Mouse (Mus musculus) lung, adult 18-20 months (tissue): ENCODE measurements around the gene Ctnnal1.
"Not testable (repeated sequence)": the region's sequence is repeated elsewhere in the genome, so short reads cannot be mapped to it uniquely, and the experiment has no call there.

Experiments used
- DNase-seq, 2 experiments: peaks; one replicate each; pipeline ENCODE4 v3.0.0; 2022; ENCODE audit warnings: mixed read lengths in 2 of 2

Gene Ctnnal1

DNA sequence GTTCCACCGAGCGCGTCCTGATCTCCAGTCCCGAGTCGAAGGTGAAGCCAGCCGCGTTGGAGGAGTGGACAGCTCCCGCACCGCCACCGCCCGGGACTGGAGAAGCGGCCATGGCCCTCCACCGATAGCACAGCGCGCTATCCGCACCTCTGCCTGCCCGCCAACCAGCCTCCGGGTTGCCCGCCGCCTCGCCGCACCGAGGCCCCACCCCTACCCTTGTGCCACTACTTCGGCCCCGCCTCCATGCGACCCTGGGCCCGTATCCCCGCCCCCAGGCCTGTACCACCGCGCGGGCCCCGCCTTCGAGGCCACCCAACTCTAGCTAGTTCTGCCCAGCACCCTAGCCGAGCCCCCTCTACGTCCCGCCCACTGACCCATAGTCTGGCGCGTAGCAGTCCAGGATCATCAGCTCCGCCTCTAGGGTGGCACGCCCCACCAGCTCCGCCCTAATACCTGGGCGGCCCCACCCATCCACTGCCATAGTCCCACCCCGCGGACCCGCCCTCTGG, at the start of gene Ctnnal1:
TSS of gene Ctnnal1 (minus strand) at position 186 of the 509 bp plus-strand sequence.
- peak; percentile 94 to 96 for DNase-seq

DNA sequence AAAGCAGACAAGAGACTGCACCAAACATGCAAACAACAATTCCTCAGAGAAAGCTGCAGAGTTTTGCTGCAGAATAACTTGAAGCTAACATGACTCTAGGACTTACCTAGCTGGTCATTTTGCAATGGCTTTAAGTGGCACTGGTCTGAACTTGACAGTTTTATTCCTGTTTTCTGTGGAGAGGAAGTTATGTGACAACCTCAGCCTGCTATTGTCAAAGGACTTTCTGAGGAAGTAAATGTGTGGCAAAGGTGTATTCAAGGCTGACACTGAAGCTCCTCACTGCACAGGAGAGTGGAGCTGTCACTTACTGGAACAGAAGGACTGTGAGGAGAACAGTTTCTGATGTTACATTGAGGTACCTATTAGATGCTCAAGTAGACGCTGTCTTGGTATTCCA, 49.8 kb upstream of the Ctnnal1 start:
- no peak for DNase-seq

DNA sequence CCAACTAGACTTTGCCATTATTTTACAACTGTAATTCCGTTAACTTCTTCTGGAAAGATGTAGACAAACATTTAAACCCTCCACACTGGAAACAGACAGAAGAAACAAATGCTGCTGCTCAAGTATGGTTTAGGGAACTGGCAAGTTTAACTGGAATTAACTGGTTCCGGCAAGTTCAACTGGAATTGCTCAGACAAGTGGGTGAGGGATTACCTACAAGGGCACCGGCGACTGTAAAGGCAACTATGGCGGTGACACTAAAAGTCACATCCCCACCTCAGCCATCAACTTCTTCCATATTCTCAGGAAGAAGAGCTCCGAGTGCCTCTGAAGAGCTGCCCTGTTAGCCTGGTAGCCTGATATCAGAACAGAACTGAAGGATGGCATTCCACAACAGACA, 49.4 kb upstream of the Ctnnal1 start:
- DNase-seq: no peak

DNA sequence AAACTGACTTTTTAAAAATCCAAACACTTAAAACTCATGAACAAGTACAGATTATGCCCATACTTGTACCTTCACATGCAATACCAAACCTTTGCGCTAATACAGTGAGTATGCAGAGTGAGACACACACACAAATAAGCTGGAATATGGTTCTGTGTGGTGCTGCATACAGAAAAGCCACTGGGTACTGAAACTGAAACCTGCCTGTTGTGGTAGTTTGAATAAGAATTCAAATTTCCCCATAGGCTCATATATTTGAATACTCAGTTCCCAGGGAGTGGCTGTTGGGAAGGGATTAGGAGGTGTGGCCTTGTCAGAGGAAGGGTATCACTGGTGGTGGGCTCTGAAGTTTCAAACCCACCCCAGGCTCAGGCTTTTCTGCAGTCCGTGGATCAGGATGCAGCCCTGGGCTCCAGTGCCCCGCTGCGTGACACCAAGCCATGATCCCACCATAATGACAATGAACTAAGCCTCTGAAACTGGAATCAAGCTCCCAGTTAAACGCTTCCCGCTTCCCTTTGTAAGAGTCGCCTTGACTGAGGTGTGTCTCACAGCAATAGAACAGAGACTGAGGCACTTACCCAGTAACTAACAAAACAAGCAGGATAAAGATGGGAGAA, 47.5 kb upstream of the Ctnnal1 start:
- DNase-seq: no peak

DNA sequence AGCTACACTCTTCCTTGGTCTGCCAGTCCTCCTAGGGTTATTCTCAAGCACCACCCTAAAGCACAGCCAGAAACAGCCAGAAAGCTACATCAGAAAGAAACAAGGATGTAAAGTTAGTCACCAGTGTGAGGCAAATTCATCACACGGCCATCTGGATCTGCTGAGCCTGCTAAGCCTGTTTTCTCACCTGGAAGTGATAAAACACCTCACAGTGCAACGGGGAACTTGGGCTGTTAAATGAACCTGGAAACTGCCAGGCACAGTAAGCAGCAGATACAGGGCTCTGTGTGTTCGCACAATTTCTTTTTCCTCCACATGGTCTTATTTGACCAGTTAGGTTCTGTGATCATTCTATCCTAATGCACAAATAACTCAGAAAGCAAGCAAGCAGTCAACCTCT, 44.6 kb upstream of the Ctnnal1 start:
- DNase-seq: no peak

DNA sequence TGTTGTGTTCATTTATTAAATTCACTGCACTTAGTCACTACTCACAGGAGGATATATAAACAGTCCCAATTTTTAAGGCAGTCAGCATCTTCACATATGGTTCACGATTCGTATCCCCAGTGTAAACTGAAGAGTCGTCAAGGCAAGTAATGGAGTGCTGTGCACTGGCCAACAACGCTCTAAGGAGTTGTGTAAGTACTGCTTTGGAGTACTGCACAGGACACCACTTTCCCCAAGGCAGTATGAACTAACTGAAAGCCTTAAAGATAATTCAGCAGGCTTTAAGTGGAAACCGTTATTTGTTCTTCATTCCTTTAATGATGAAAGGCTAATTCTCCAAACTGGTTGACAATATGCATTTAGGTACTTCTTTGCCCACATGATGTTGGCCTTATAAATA, 42.7 kb upstream of the Ctnnal1 start:
- DNase-seq: no peak

DNA sequence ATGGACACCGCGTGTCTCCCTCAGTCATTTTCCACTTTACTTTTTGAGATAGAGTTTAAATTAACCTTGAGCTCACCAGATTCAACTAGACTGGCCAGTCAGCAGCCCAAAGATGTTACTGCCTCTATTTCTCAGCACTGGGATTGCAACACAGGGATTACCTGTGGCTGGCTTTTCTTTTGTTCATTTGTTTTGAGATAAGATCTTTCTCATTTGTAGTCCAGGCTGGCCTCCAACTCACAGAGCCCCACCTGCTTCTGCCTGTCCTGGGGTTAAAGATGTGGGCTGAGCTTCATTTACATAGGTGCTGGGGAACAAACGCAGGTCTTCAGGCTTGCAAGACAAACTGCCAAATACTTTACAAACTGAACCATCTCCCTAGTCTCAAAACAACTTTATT, 41.9 kb upstream of the Ctnnal1 start:
- no peak for DNase-seq

DNA sequence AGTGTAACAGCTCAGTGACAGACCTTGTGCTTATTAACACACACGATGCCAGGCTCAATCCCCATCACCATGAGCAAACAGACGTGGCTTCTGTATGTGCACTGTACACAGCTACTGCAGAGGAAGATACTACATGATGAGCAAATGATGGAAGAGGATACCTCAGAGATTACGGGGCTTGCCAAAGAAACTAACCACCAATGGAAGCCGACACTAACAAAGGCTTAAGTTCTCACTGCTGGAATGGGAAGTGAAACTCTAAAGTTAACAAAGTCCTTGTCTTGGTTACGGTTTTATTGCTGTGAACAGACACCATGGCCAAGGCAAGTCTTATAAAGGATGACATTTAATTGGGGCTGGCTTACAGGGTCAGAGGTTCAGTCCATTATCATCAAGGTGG, 40.5 kb upstream of the Ctnnal1 start:
- DNase-seq: no peak

DNA sequence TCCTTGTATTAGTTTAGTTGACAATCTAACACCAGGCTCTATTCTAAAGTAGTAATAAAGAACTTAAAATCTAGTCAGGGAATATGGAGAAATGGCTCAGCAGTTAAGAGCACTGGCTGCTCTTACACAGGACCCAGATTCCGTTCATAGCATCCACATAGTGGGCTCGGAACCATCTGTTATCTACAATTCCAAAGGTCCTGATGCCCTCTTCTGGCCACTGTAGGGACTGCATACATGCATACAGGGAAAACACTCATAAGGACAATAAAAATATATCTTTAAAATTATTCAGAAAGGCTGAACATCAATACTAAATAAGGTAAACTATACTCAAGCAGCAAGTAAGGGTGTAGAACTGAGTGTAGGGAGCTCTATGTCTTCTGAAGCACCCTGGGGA, 36.7 kb upstream of the Ctnnal1 start:
- DNase-seq: no peak

DNA sequence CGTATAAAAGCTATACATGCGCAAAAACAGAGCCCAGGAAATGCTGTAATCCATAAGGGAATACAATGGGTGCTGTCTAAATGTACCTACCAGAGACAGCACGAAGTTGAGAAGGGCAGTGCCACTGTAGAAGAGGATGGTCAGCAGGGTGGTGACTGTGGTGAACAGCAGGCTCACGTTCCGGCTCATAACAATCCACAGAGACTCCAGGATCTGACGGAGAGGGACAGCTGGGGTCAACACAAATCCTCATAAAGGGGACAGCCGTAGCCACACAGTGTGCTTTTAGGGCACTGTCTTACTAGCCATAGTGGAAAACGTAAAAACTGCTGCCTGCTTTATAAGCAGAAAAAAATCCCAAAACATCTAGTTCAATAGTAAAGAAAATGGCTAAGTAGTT, 34.2 kb upstream of the Ctnnal1 start:
- DNase-seq: no peak

DNA sequence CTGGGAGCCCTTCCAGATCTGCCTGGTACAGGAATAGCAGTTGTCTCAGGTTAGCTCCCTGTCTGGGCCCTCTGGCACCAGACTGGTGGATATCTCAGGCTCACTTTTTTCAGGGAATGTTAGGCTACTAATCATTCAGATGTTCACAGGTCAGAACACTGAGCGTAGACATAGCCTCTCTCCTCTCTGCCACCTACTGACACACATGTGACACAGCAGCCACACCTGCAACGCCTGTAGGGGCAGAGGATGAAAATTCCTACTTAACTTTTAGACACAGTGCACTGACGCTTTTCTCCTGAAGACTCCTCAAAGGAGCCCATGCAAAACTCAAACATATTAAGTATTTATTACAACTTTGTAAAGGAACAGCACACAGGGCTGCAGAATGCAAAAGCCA, 32.5 kb upstream of the Ctnnal1 start:
- DNase-seq: no peak

DNA sequence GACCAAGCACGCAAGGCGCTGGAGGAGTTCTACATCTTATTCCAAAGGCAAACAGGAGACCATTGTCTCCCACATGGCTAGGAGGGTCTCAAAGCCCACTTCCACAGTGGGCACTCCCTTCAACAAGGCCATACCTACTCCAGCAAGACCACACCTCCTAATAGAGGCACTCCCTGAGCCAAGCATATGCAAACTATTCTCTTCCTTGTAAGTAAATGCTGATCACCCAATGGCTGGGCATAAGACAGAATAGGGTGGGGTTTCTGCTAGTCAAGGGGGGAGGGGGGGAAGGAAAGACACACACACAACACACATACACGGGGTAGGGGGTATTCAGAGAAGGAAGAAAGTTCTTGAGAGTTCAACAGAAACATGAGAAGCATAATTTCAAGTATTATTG, 29.2 kb upstream of the Ctnnal1 start:
- no peak for DNase-seq

DNA sequence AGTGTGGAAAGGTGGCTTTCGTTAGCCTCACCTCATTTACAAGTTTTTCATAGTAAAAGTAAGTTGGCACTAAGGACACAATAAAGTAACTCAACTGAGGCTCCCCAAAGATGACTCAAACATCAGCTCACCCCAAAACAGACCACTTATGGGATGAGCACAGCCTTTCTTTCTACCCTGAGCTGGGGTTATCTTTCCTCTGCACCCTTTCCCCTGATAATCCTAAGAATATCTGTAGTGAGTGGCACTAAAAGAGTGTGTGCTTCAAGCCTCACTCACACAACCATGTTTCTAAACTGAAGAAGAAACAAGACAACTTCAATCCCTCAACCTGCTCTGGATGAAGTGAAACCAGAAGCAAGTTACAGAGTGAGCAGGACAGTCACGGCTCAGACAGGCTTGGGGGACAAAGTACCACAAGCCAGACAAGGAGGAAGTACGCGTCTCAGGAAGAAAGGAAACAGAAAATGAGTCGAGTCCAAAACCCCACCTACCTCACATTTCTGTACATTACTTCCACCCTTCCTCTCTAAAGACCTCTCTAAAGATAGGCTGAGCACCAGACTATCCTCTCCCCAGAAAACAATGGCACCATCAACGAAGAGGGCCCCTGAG, 27.6 kb upstream of the Ctnnal1 start:
- no peak for DNase-seq

DNA sequence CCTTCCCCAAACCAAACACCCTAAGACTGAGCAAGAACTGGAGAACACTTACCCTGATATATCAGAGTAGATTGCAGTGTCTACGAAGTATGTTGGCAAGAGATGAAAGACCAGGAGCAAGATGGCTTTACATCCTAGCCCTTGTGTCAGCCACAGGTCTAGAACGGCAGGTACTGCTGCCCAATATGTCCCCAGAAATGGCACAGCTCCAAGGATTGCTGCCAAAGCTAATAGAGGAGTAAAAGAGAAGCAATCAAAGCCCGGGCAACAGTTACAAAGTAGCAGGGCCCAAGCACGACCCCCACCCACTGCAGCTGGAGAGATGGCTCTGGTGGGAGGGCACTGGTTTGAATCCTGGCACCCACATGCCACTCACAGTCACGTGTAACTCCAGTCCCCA, 23.5 kb upstream of the Ctnnal1 start:
- peak; percentile 43 to 69 for DNase-seq

DNA sequence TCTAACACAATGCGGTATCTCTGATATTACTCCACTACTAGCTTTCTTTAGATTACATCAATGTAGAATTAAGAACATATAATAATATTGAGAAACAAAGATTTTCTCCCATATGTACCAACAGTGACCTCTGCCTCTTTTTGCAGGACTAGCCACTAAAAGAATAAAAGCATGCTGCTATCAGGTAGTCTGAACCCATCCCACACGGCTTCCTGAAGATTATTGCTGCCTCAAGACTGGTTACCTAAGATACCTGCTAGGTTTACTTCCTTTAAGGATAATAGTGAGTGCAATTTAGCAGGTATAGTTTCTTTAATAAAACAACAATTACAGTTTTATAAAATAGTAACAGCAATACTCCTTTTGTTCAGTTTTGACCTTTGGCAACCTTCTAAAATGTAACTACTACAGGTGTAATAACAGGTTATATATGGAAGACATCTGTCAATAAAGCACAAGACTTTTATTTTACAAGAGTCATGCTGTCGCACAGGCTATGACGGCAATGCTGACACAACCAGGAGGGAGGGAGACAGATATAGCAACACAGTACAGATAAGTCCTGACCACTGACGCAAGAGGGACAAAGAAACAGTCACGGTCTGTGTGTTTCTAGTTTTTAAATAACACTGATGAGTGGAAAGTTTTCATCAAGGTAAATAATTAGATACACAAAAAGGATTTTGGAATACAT, 21.4 kb upstream of the Ctnnal1 start:
- no peak for DNase-seq

DNA sequence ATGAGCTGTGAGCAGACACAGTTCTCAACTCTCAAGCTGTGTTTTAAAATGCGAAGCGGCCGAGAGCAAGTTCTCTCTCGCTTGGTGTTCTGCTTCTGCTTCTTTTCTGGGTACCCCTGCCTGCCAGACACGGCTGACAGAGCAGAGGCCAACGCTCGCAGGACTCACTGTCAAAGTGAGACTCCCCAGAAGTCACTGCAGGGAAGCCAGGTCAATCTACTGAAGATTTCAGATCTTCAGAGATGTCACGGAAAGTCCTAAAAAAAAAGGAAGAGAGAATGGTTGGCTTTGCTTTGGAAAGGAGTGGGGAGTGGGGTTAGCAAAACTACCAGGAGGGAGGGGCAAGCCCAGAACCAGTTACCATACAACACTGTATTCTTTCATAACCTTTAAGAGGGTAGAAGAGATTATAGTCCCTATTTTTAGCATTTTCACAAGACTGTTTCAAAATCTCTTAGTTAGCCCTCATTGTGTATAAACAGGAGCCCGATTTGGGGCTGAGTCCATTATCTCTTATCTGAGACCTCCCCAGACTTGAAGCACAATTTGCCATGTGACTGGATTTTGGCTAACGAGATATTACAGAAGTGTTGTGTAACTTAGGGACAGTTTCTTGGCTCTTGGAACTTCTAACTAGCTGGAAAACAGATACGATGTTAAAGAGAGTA, 15.2 kb upstream of the Ctnnal1 start:
- DNase-seq: peak in 1 of 2 experiments; percentile 30

DNA sequence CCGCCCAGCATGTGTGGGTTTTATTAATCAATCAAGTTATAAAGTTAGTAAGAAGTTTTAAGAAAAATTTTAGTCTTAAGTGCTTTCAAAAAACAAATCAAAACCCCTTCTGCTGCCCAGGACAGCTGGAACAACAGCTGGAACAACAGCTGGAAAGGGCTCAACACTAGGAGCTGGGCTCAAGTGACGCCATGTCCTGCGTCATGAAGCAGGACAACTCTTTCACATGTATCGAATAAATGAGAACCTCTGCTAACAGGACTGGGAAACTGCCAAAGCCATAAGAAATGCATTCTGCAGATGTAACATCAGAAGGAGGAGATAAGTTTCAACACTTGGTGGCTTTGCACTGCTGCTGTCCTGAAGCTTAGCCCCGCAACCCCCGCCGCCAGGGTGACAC, 14.0 kb upstream of the Ctnnal1 start:
- no peak for DNase-seq

DNA sequence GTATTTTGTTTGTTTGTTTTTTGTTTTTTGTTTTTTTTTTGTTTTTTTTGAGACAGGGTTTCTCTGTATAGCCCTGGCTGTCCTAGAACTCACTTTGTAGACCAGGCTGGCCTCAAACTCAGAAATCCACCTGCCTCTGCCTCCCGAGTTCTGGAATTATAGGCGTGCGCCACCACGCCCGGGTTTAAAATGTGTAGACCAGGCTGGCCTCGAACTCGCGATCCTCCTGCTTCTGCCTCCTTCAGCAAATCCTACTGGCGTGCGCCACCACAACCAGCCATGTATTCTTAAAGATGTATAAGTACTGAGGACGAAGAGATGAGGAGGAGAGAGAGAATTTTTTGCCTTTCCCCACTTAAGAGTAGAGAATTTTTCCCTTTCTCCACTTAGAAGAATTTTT, 5.6 kb upstream of the Ctnnal1 start:
- DNase-seq: not testable (repeated sequence)

DNA sequence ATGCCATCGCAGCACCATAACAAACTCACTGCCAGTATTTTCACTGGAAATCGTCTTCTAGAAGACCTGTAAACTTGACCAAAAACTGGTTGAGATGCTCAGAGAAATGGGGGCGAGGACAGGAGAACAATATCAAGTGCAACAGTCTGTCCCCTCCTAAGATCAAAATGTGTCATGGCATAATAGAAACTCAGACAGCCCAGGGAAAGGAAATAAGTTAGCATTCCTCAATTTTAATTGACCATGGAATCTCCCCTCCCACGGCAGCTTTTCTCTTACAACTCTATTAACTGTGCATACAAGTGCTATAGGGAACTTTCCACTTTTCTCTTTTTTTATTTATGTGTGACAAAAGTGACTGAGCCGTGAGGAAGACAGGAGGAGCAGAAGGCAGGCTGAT, 2.8 kb upstream of the Ctnnal1 start:
- DNase-seq: no peak

DNA sequence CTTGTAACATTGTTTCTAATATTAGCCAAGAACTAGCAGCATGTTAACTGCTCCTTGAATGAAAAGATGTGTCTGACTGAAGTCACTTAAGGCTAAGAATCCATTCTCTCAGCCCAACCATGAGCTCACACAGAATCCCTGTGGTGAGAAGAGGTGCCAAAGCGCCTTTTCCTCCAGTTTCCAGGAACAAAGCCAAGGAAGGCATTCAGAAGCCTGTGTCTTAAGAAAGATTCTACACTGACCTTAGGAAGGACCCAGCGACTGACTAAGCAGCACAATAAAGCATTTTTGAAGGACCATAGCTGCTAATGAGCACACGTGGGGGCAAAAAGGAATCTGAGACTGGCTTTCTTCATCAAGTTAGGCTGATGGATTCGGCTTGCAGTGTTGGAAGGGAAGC, 983 bp upstream of the Ctnnal1 start:
- peak in 1 of 2 experiments; percentile 34 for DNase-seq

DNA sequence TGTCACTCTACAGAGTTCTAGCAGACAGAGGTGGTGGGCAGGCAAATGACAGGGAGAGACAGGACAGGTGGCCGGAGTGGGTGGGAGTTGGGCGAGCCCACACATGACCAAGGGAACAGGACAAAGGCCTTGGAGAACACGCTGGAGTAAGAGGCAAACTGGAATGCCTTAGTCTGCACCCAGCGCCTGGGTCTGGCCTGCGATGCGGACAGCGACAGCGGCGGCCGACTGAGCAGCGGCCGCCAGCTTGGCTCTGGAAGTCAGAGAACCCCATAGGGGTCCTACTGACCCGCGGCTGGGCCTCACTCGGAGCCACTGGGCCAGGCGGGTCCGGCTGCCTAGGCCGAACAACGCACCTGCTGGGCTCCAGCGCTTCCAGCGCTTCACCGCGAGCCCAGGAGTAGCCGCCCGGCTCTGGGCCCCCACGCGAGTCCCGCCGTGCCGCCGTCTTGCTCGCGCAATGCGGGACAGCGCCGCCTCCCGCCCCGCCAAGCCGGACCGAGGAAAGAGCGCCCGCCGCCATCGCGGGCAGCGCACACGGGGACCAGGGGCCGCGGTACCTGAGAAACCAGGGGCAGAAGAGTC, 479 bp downstream of the Ctnnal1 start:
- peak; percentile 25 to 33 for DNase-seq

DNA sequence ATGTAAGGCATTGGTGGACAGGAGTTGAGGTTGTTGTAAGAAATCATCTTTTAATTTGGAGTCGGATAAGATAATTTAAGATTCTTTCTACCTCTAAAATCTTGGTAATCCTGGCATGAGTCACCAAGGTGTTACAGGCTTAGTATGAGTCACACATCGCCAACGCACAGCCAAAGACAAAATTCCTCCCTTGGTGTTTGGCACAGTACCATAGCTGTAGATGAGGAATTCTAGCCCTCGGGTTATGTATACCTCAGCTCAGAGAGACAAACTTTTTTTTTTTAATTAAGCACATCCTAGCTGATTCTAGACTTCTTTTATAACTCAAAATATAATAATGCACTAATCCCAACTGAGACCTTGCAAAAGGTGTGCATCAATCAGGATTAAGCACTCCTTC, 972 bp downstream of the Ctnnal1 start:
- peak in 1 of 2 experiments; percentile 33 for DNase-seq

DNA sequence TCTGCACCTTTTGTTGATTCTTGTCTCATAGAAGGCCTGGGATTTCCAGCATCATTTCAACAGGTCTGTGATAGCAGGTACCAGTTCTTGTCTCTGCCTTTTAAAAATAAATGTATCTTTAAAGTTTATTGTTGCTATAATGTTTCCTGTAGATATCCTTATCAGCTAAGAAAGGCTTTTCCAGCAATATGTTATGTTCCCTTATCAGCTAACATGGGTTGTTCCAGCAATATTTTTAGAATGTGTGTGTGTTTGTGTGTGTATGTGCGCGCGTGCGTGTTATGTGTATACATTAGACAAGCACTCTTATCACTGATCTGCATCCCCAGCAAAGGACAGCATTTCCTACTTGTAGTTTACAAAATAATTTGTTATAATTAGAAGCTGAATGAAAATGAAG, 3.4 kb downstream of the Ctnnal1 start:
- DNase-seq: no peak
